Mouse (Mus musculus) limb, embryonic 13.5 days (tissue): ENCODE results near the gene Zfp326. TPM values are rescaled to one million over a fixed set of nuclear protein-coding genes. Genes with fewer than 3 reads are reported as not detected.

Experiments used
- ATAC-seq: fragments of 200-750 bp; cut with Nextera tagmentation; 2 replicates; pipeline ENCODE4 v1.8.0; 2017; ENCODE audit warnings: low read depth, moderate number of reproducible peaks, moderate TSS enrichment; ENCODE audit not compliant: low FRiP score
- H3K27ac ChIP-seq: fragments of 300-500 bp; sonication (generic); 2 replicates; pipeline ENCODE4 v1.5.1; 2015; ENCODE audit warnings: inconsistent platforms, mild to moderate bottlenecking, moderate library complexity
- H3K27me3 ChIP-seq: fragments of 300-500 bp; sonication (generic); 2 replicates; pipeline ENCODE4 v1.6.1; 2015; ENCODE audit warnings: mild to moderate bottlenecking, inconsistent platforms
- H3K36me3 ChIP-seq: fragments of 300-500 bp; sonication (generic); 2 replicates; pipeline ENCODE4 v1.6.1; 2015; ENCODE audit warnings: inconsistent platforms, mild to moderate bottlenecking, moderate library complexity
- H3K4me1 ChIP-seq: fragments of 300-500 bp; sonication (generic); 2 replicates; pipeline ENCODE4 v1.6.1; 2015; ENCODE audit warnings: inconsistent platforms
- H3K4me2 ChIP-seq: fragments of 300-500 bp; sonication (generic); replicated peaks from 2 replicates; pipeline ENCODE4 v1.6.1; 2015; ENCODE audit warnings: inconsistent platforms, mild to moderate bottlenecking, moderate library complexity
- H3K4me3 ChIP-seq: fragments of 300-500 bp; sonication (generic); 2 replicates; pipeline ENCODE4 v1.5.1; 2015; ENCODE audit warnings: moderate library complexity, mild to moderate bottlenecking, inconsistent platforms
- H3K9ac ChIP-seq: fragments of 300-500 bp; sonication (generic); 2 replicates; pipeline ENCODE4 v1.6.1; 2015; ENCODE audit warnings: mild to moderate bottlenecking, inconsistent platforms
- H3K9me3 ChIP-seq: fragments of 300-500 bp; sonication (generic); 2 replicates; pipeline ENCODE4 v1.6.1; 2016; ENCODE audit warnings: inconsistent platforms
- WGBS: fragments of 180-500 bp; shearing (Covaris S2); methylation state at CpG from one replicate; pipeline ENCODE4 v1.1.7; 2015; 5-methylcytosine and 5-hydroxymethylcytosine counted together
- polyA plus RNA-seq: library from polyadenylated mRNA; unstranded; fragments of >200 nt; fragmentation: Nextera tagmentation; extraction: Ambion mirVana; gene quantifications from 2 replicates; pipeline ENCODE4 v1.2.1, GENCODE M21; 2015

Gene Zfp326
- polyA plus RNA-seq, 1 experiment from 2014 or later, result 62.8 TPM

- H3K27me3 ChIP-seq, result no peaks in the 10 kb centered on the region
- no peak for ATAC-seq
- no peaks in the 10 kb centered on the region; the same call in 1 of the 2 replicates for H3K9me3 ChIP-seq
- 85% methylated on average over 5 of the region's 5 CpGs for WGBS
- H3K4me3 ChIP-seq, result no peak overlapping the region
- no peak overlapping the region for H3K4me2 ChIP-seq
- H3K4me1 ChIP-seq, result no peaks in the 10 kb centered on the region
- peaks cover 82% of the 10 kb centered on the region for H3K36me3 ChIP-seq
- no peak overlapping the region for H3K9ac ChIP-seq
- no peak overlapping the region for H3K27ac ChIP-seq
Observed at GRCm38 (mm10) chr5:105911498-105911897, 35.1 kb downstream of the Zfp326 start.

DNA sequence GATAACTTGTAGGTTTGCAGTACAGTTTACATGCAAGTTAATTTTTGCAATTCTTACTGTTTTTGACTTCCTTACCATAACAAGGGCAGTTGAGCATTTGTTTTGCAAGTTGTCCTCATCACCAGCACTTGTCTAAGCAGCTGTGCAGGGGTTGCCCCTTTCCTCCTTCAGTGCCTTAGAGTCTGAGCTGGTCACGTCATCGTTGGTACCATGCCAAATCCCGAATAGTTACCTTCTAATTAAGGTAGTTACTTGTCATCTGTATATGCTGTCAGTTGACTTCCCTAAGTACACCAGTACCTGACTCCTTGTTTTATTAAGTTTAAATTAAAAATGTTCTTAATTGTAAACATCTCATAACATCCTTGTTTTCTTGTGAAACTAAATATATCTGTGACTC lies 41.0 kb downstream of the Zfp326 start:
- Histone ChIP-seq H3K4me3 (no peak overlapping the region), H3K36me3 (peaks cover 75% of the 10 kb centered on the region), H3K27me3 (no peaks in the 10 kb centered on the region), H3K9me3 (peaks cover 5% of the 10 kb centered on the region), H3K27ac (no peak overlapping the region), H3K4me1 (no peaks in the 10 kb centered on the region), H3K9ac (no peak overlapping the region), H3K4me2 (no peak overlapping the region)
- 93% methylated on average over 3 of the region's 3 CpGs for WGBS
- no peak for ATAC-seq

- H3K27me3 ChIP-seq, result no peaks in the 10 kb centered on the region
- no peak for ATAC-seq
- peaks cover 66% of the 10 kb centered on the region for H3K36me3 ChIP-seq
- no peak overlapping the region for H3K9ac ChIP-seq
- H3K4me3 ChIP-seq, result no peak overlapping the region
- 88% methylated on average over 6 of the region's 6 CpGs for WGBS
- H3K9me3 ChIP-seq, result peaks cover 5% of the 10 kb centered on the region
- 0 out of 2 replicates have a peak, but pooled peaks cover 5% of the 10 kb centered on the region for H3K4me1 ChIP-seq
- no peak overlapping the region for H3K4me2 ChIP-seq
- H3K27ac ChIP-seq, result no peak overlapping the region
Observed at GRCm38 (mm10) chr5:105918289-105918688, 41.9 kb downstream of the Zfp326 start.

DNA sequence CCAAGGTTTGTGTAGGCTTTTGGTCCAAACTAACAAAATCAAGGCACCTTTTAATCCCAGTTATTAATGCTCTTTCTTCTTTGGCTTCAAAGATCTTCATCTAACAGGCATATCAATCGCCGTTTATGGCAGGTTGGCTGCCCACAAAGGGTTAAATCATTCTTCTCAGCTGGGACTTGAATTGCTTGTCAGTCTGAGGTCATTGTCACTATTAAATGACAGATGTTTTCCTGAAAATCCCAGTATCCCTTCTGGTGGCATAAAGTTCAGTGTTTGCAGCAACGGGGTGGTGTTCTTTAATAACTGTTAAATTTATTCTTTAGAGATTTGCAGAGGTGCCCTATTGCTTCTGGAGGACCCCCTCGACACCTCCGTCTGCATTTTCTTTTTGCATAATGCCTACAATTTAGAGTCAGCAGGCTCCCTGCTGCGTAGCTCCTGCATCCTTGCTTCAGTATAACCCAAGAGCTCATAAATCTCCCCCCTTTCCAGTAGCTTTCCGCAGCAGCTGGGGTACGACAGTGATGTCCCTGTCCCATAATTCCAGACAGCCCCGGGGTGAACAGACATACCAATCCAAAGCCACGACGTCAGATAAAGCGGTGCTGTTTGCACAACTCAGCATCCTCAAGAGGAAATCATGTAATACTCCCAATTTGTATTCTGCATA lies 46.6 kb downstream of the Zfp326 start:
- peaks cover 46% of the 10 kb centered on the region for H3K36me3 ChIP-seq
- H3K27ac ChIP-seq, result no peak overlapping the region
- WGBS, result 56% methylated on average over 12 of the region's 12 CpGs
- no peak overlapping the region for H3K4me3 ChIP-seq
- H3K27me3 ChIP-seq, result no peaks in the 10 kb centered on the region
- H3K4me1 ChIP-seq, result 0 out of 2 replicates have a peak, but pooled peaks cover 5% of the 10 kb centered on the region
- H3K9me3 ChIP-seq, result peaks cover 5% of the 10 kb centered on the region; the same call in 1 of the 2 replicates
- no peak overlapping the region for H3K9ac ChIP-seq
- ATAC-seq, result no peak
- no peak overlapping the region for H3K4me2 ChIP-seq

- Histone ChIP-seq H3K4me1 (0 out of 2 replicates have a peak, but pooled peaks cover 5% of the 10 kb centered on the region), H3K9ac (no peak overlapping the region), H3K36me3 (peaks cover 38% of the 10 kb centered on the region), H3K4me2 (no peak overlapping the region), H3K4me3 (no peak overlapping the region), H3K27me3 (no peaks in the 10 kb centered on the region), H3K9me3 (no peaks in the 10 kb centered on the region), H3K27ac (no peak overlapping the region)
- WGBS, result 84% methylated on average over 8 of the region's 8 CpGs
- ATAC-seq, result no peak
Observed at GRCm38 (mm10) chr5:105924347-105924746, 48.0 kb downstream of the Zfp326 start.

- no peak overlapping the region for H3K4me2 ChIP-seq
- WGBS, result 67% methylated on average over 14 of the region's 14 CpGs
- 0 out of 2 replicates have a peak, but pooled peaks cover 5% of the 10 kb centered on the region for H3K4me1 ChIP-seq
- H3K27me3 ChIP-seq, result no peaks in the 10 kb centered on the region
- H3K9me3 ChIP-seq, result no peaks in the 10 kb centered on the region
- H3K9ac ChIP-seq, result no peak overlapping the region
- no peak overlapping the region for H3K27ac ChIP-seq
- peaks cover 29% of the 10 kb centered on the region for H3K36me3 ChIP-seq
- peak; percentile 60; the same call in 1 of the 2 replicates for ATAC-seq
- H3K4me3 ChIP-seq, result no peak overlapping the region
Observed at GRCm38 (mm10) chr5:105925568-105926255, 49.3 kb downstream of the Zfp326 start.

- H3K36me3 ChIP-seq, result peaks cover 16% of the 10 kb centered on the region
- no peak for ATAC-seq
- WGBS, result 43% methylated on average over 3 of the region's 3 CpGs
- no peak overlapping the region for H3K9ac ChIP-seq
- no peak overlapping the region for H3K4me3 ChIP-seq
- H3K4me1 ChIP-seq, result no peaks in the 10 kb centered on the region
- no peak overlapping the region for H3K4me2 ChIP-seq
- H3K27ac ChIP-seq, result no peak overlapping the region
- peaks cover 15% of the 10 kb centered on the region for H3K9me3 ChIP-seq
- H3K27me3 ChIP-seq, result no peaks in the 10 kb centered on the region
Observed at GRCm38 (mm10) chr5:105930282-105930681, 53.9 kb downstream of the Zfp326 start.

DNA sequence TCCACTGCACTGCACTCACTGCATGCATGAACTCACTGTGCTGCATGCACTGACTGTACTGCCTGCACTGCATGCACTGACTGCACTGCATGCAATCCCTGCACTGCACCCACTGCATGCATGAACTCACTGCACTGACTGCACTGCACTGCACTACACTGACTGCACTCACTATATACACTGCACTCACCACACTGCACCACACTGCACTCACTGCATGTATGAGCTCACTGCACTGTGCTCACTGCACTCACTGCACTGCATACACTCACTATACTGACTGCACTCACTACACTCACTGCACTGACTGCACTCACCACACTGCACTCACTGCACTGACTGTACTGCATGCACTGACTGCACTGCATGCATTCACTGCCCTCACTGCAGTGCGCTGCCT lies 56.0 kb downstream of the Zfp326 start:
- Histone ChIP-seq H3K4me3 (no peak overlapping the region), H3K4me1 (no peaks in the 10 kb centered on the region), H3K4me2 (no peak overlapping the region), H3K9me3 (peaks cover 15% of the 10 kb centered on the region), H3K36me3 (peaks cover 16% of the 10 kb centered on the region), H3K27ac (no peak overlapping the region), H3K27me3 (no peaks in the 10 kb centered on the region), H3K9ac (no peak overlapping the region)
- ATAC-seq, result no peak
- WGBS, result 100% methylated on average over 1 of the region's 1 CpGs

DNA sequence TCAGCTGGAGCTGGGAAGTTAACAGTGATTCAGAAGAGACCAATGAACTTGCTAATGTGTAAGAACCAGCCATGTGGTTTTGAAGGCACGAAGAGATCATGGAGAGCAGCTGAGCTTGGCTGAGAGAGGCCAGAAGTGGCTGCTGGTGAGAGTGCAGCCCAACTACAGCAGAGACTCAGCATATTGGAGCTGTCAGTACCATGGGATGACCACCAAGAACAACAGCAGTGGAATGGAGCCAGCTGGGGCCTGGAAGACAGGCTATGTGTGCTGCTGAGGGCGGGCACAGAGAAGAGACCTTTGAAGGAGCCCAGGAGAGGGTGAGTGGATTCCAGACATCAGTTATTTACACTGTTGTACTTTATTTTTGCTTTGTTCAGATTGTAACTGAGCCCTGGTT lies 65.6 kb downstream of the Zfp326 start:
- no peaks in the 10 kb centered on the region for H3K27me3 ChIP-seq
- H3K9me3 ChIP-seq, result no peaks in the 10 kb centered on the region
- no peak overlapping the region for H3K4me3 ChIP-seq
- no peak overlapping the region for H3K9ac ChIP-seq
- H3K27ac ChIP-seq, result no peak overlapping the region
- WGBS, result 78% methylated on average over 2 of the region's 2 CpGs
- no peaks in the 10 kb centered on the region for H3K36me3 ChIP-seq
- H3K4me1 ChIP-seq, result no peaks in the 10 kb centered on the region
- ATAC-seq, result no peak
- no peak overlapping the region for H3K4me2 ChIP-seq

Other genes with a start within 250 kb of the Zfp326 start
- gene Lrrc8d, start 176.6 kb upstream of the Zfp326 start, polyA plus RNA-seq, result 16.2 and 17.0 TPM in 2 replicates